Mouse (Mus musculus): ENCODE results near the gene Atxn2.

DNA sequence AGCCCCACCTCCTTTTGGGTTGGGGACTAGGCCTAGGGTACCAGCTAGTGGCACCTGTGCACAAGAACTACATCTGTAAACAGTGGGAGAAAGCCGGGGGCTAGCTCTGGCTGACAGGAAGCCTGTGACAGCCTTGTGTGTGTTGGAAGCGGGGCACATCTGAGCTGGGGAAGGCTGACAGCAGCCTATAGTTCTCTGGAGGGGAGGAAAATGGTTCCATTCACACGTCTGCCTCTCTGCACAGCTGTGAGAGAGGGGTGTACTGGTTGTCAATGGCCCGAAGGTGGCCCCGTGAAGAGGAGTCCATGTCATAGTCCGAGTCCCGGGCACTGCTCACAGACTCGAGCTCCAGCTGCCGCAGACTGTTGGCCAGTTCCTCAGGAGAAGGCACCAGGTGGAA, 106.4 kb downstream of the Atxn2 start:
- TF ChIP-seq POLR2A (IDR thresholded peaks at IDR 0.05; ENCODE audit: extremely low read depth, insufficient read depth, low read length), result no peak
- no peak for TF ChIP-seq CTCF (IDR thresholded peaks at IDR 0.05; ENCODE audit: extremely low read depth, insufficient read depth, low read length)
